Mouse (Mus musculus) stomach, embryonic 14.5 days (tissue): ENCODE measurements around the gene Csrnp1. TPM values are rescaled to one million over a fixed set of nuclear protein-coding genes. Genes with fewer than 3 reads are reported as not detected.
A peak's percentile ranks its signal among the peaks of the same experiment; 100 is the strongest.

Experiments used
- ATAC-seq: fragments of 200-750 bp; cut with Nextera tagmentation; 2 replicates; pipeline ENCODE4 v1.8.0; 2017; ENCODE audit warnings: low read depth, moderate TSS enrichment; ENCODE audit not compliant: insufficient number of reproducible peaks, insufficient read depth, low FRiP score
- H3K27ac ChIP-seq: fragments of 300-500 bp; sonication (generic); 2 replicates; pipeline ENCODE4 v1.5.1; 2014; ENCODE audit warnings: mild to moderate bottlenecking, low read length, moderate library complexity, mixed read lengths
- H3K27me3 ChIP-seq: fragments of 300-500 bp; sonication (generic); 2 replicates; pipeline ENCODE4 v1.6.1; 2014; ENCODE audit warnings: low read length, control low read depth, mixed read lengths; ENCODE audit not compliant: control insufficient read depth, insufficient read depth
- H3K36me3 ChIP-seq: fragments of 300-500 bp; sonication (generic); 2 replicates; pipeline ENCODE4 v1.6.1; 2014; ENCODE audit warnings: mild to moderate bottlenecking, control low read depth, low read length, moderate library complexity, mixed read lengths; ENCODE audit not compliant: control insufficient read depth, insufficient read depth
- H3K4me1 ChIP-seq: fragments of 300-500 bp; sonication (generic); 2 replicates; pipeline ENCODE4 v1.6.1; 2014; ENCODE audit warnings: low read length, control low read depth, mixed read lengths; ENCODE audit not compliant: control insufficient read depth, insufficient read depth
- H3K4me2 ChIP-seq: fragments of 300-500 bp; sonication (generic); replicated peaks from 2 replicates; pipeline ENCODE4 v1.6.1; 2014; ENCODE audit warnings: low read depth, low read length, control low read depth
- H3K4me3 ChIP-seq: fragments of 300-500 bp; sonication (generic); 2 replicates; pipeline ENCODE4 v1.5.1; 2014; ENCODE audit warnings: low read depth, low read length, control low read depth
- H3K9ac ChIP-seq: fragments of 300-500 bp; sonication (generic); replicated peaks from 2 replicates; pipeline ENCODE4 v1.6.1; 2014; ENCODE audit warnings: low read depth, mild to moderate bottlenecking, control low read depth, low read length, moderate library complexity, mixed read lengths
- H3K9me3 ChIP-seq: fragments of 300-500 bp; sonication (generic); 2 replicates; pipeline ENCODE4 v1.6.1; 2016; ENCODE audit warnings: low read depth, low read length, control low read depth; ENCODE audit not compliant: control insufficient read depth
- WGBS: fragments of 180-500 bp; shearing (Covaris S2); extraction: QIAGEN DNeasy Blood & Tissue Kit; methylation state at CpG from one replicate; pipeline ENCODE4 v1.1.7; 2014; 5-methylcytosine and 5-hydroxymethylcytosine counted together
- polyA plus RNA-seq: library from polyadenylated mRNA; unstranded; fragments of >200 nt; fragmentation: Nextera tagmentation; extraction: Ambion mirVana; gene quantifications from 2 replicates; pipeline ENCODE4 v1.2.1, GENCODE M21; 2014

Gene Csrnp1
- polyA plus RNA-seq, 1 experiment from 2014 or later = 2.5 TPM

DNA sequence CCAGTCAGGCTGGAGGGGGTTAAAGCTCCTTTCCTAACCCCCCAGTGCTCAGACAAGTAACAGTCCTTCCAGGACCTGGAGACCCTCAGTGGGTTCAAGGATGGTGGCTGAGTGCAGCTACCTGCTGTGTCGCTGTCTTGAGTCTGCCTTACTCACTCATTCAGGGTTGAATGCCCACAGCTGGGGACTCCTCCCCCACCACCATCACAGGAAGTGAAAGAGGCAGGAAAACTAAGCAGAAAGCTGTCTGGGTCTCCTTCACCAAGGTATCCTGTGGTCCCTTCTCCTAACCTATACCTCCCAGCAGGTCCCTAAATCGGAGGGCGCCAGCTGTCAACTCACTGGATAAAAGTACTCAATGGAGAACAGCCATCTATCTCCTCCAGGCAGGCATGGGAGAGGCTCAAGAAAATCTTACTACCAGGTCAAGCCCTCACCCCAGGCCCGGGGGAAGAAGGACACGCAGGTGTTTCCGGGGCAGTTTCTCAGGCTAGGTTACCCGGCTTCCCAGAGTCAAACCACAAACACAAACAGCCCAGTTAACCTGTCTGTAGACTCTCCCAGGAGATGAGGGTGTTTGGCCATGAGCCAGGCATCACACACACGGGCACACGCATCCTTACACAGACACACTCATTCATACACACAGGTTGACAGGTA lies 6.2 kb downstream of the Csrnp1 start:
- Histone ChIP-seq H3K4me1 (peaks cover 59% of the 10 kb centered on the region), H3K4me2 (no peak overlapping the region)
- WGBS = 28% methylated on average over 9 of the region's 9 CpGs

DNA sequence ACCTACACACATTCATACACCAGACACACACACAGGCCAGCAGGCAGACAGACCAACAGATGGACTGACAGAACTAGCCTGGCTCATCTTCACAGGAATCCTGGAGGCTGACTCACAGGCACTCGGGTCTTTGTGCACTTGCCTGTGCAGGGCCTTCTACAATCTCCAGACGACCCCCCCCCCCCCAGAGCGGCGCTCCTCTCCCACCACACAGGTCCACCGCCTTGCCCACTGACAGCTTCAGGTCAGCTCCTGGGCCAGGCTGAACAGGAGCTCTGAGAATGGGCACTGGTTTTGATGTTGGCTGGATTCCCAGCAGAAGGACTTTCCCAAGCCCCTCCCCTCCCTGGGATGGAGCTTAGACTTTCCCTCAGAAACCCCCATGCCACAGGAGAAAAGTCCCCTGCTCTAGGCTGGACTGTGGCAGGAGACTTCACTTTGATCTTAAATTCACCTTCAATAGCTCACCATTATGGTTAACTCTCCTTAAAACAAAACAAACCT lies 6.8 kb downstream of the Csrnp1 start:
- Histone ChIP-seq H3K9ac (no peak overlapping the region), H3K4me1 (peaks cover 54% of the 10 kb centered on the region)
- 43% methylated on average over 4 of the region's 5 CpGs for WGBS

More for the DNA sequence above, 6.2 kb downstream of the Csrnp1 start:
- ATAC-seq = no peak
- Histone ChIP-seq H3K9me3 (no peaks in the 10 kb centered on the region), H3K9ac (no peak overlapping the region), H3K36me3 (peaks cover 12% of the 10 kb centered on the region; the same call in 1 of the 2 replicates), H3K4me3 (no peak overlapping the region), H3K27ac (0 out of 2 replicates have a peak overlapping the region, but pooled peaks have one; percentile 28), H3K27me3 (no peaks in the 10 kb centered on the region)

DNA sequence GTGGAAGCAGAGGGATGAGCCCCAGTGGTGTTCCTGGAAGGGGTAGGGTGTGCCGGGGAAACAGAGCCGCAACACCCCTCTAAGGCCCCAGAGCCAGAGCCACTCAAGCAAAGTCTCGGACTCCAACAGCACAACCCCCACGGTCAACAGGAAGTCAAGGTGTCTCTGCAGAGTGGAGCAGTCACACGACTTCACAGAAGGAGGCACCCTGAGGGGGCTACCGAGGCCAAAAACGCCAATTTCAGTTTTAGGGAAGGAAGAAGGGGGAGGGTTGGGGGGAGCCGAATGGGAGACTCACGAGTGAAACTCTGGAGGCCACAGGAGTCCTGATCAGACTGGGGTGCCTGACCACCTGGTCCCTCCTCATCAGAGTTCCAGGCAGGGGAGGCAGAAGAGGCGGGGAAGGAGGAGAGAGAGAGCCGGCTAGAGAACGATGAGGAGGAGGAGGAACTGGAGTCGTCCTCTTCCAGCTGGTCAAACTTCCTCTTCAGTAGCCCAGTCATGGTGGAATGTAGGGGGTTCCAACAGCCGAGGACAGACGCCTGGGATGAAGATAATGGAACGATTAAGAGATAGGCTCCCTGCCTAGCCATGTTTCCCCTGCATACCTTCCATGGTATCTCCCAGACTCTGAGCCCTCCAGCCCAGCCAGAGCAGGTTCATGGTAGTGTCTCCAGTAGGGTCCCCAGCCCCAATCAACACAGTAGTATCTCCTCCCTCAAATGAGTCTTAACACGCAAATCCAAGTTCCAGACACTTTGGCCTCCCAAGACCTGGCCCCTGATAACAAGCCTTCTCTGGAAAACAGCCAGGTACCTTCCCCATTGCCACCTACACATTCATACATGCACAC lies 7.5 kb downstream of the Csrnp1 start:
- Histone ChIP-seq H3K4me2 (no peak overlapping the region), H3K27ac (peak overlapping the region; percentile 15; the same call in 1 of the 2 replicates), H3K9ac (no peak overlapping the region), H3K4me1 (peaks cover 47% of the 10 kb centered on the region), H3K9me3 (no peaks in the 10 kb centered on the region), H3K27me3 (no peaks in the 10 kb centered on the region), H3K36me3 (peaks cover 24% of the 10 kb centered on the region; the same call in 1 of the 2 replicates), H3K4me3 (no peak overlapping the region)
- 27% methylated on average over 17 of the region's 17 CpGs for WGBS
- no peak for ATAC-seq

More for the DNA sequence above, 6.8 kb downstream of the Csrnp1 start:
- 0 out of 2 replicates have a peak overlapping the region, but pooled peaks have one; percentile 28 for H3K27ac ChIP-seq
- H3K4me3 ChIP-seq = no peak overlapping the region
- no peaks in the 10 kb centered on the region for H3K27me3 ChIP-seq
- H3K36me3 ChIP-seq = peaks cover 18% of the 10 kb centered on the region; the same call in 1 of the 2 replicates
- no peak overlapping the region for H3K4me2 ChIP-seq
- H3K9me3 ChIP-seq = no peaks in the 10 kb centered on the region
- no peak for ATAC-seq

DNA sequence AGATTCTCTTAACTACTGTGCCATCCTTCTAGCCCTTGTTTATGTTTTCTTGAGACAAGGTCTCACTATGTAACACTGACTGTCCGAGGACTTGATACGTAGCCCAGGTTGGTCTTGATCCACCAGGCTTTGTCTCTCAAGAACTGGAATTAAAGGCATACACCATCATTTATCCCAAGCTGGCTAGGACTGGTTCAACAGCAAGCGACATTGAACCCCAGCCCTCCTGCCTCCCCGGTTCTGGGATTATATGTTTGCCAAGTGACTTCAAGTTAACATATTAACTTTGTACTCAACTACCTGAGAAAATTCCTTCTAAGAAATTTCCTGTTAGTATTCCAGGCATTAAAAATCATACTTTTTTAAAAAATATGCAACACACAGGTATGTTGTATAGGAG lies 9.2 kb downstream of the Csrnp1 start:
- WGBS = 88% methylated on average over 4 of the region's 4 CpGs
- Histone ChIP-seq H3K4me2 (no peak overlapping the region), H3K36me3 (peaks cover 27% of the 10 kb centered on the region; the same call in 1 of the 2 replicates), H3K9me3 (no peaks in the 10 kb centered on the region), H3K4me3 (no peak overlapping the region), H3K4me1 (peaks cover 33% of the 10 kb centered on the region), H3K27ac (no peak overlapping the region), H3K9ac (no peak overlapping the region), H3K27me3 (no peaks in the 10 kb centered on the region)
- ATAC-seq = no peak

DNA sequence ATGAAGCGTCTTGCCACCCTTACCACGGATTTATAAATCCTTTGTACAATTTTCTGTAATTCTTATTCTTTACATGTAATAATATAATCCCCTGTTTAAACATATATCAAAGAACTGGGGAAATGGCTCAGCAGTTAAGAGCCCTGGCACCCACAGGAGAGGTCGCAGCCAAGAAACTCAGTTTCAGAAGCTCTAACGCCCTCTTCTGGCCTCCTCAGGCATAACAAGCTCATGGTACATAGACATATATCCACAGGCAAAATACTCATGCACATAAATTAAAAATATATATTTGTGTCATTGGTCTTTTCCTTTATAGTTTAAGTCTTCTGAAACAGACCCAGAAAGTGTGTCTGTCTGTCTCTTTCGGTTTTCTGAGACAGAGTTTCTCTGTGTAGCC lies 9.8 kb downstream of the Csrnp1 start:
- Histone ChIP-seq H3K27me3 (no peaks in the 10 kb centered on the region), H3K9me3 (no peaks in the 10 kb centered on the region), H3K9ac (no peak overlapping the region), H3K36me3 (peaks cover 27% of the 10 kb centered on the region; the same call in 1 of the 2 replicates), H3K4me3 (no peak overlapping the region), H3K27ac (no peak overlapping the region), H3K4me2 (no peak overlapping the region), H3K4me1 (peaks cover 29% of the 10 kb centered on the region)
- 80% methylated on average over 5 of the region's 5 CpGs for WGBS
- no peak for ATAC-seq

DNA sequence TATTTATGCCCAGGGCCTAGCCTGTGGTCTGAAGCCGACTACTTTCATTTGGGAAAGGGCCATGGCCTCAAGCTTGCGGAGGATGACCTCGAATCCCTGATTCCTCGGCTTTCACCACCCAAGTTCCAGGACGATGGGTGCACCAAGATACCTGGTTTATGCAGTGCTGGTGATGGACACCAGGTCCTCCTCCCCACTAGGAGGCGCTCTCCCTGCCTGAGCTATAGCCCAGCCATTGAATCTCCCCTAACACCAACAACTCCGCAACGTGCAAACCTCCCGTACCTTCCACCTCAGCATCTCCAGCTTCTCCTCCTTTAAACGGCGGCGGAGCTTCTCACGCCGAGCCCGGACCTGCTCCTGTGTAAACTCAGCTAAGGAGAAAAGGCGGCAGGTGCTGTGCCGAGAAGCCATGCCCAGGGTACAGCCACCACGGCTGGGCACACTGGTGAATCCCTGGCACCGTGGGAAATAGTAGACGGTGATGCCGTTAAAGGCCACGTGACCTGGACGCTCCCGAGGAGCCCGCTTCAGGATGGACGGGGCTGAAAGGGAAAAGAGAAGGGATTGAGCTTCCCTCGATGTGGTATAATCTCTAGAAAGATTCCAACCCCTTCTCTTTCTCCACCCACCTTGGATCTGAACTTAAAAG lies 10.5 kb downstream of the Csrnp1 start:
- Histone ChIP-seq H3K4me2 (no peak overlapping the region), H3K27ac (no peak overlapping the region), H3K36me3 (peaks cover 27% of the 10 kb centered on the region; the same call in 1 of the 2 replicates), H3K27me3 (no peaks in the 10 kb centered on the region), H3K4me3 (no peak overlapping the region), H3K4me1 (peaks cover 27% of the 10 kb centered on the region), H3K9ac (no peak overlapping the region), H3K9me3 (no peaks in the 10 kb centered on the region)
- no peak for ATAC-seq
- 94% methylated on average over 27 of the region's 27 CpGs for WGBS

DNA sequence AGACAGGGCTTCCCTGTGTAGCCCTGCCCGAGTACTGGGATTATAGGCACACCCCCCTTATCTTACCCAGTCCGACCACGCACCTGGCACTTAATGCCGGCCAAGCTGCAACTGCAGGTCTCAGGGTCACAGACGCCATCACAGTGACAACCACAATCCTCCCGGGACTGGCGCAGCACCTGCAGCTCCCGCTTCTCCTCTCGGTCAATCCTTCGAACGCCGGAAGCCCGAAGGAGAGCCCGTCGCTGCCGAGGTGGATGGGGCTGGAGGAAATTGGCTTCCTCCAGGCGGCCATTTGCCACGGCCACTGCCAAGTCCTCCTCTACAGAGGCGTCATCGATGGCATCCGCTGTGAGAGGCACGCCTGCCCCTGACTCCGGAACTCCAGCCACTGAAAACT lies 11.2 kb downstream of the Csrnp1 start:
- Histone ChIP-seq H3K9me3 (no peaks in the 10 kb centered on the region), H3K36me3 (peaks cover 27% of the 10 kb centered on the region; the same call in 1 of the 2 replicates), H3K9ac (no peak overlapping the region), H3K4me3 (no peak overlapping the region), H3K27ac (no peak overlapping the region), H3K4me2 (no peak overlapping the region), H3K4me1 (peaks cover 21% of the 10 kb centered on the region), H3K27me3 (no peaks in the 10 kb centered on the region)
- 93% methylated on average over 23 of the region's 23 CpGs for WGBS
- no peak for ATAC-seq

DNA sequence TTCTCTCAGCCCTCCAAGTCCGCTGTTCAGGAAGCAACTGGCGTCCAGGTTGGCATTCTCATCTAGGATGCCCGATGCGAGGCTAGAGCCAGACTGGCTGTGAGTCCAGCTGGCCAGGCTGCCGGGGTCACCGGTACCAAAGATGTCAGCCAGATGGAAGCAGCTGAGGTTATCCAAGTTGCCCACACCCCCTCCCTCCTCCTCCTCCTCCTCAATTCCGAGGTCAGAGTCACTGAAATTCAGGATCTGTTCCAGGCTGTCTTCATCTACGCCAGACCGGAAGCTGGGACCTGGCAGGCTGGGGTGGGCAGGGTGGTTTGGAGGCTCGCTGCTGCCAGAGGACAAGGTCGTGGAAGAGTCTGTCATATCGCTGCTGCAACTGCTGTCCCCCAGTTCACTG lies 11.9 kb downstream of the Csrnp1 start:
- H3K4me2 ChIP-seq = no peak overlapping the region
- H3K27ac ChIP-seq = no peak overlapping the region
- peaks cover 14% of the 10 kb centered on the region; the same call in 1 of the 2 replicates for H3K4me1 ChIP-seq
- H3K36me3 ChIP-seq = peaks cover 27% of the 10 kb centered on the region; the same call in 1 of the 2 replicates
- 88% methylated on average over 12 of the region's 12 CpGs for WGBS
- no peaks in the 10 kb centered on the region for H3K9me3 ChIP-seq
- no peaks in the 10 kb centered on the region for H3K27me3 ChIP-seq
- ATAC-seq = no peak
- no peak overlapping the region for H3K9ac ChIP-seq
- no peak overlapping the region for H3K4me3 ChIP-seq
